Mouse (Mus musculus): ENCODE data around the gene Alox12e. TPM values are rescaled to one million over a fixed set of nuclear protein-coding genes. Genes with fewer than 3 reads are reported as not detected.
"Not testable (repeated sequence)": the region's sequence is repeated elsewhere in the genome, so short reads cannot be mapped to it uniquely, and the experiment has no call there.

Alox12e gene
- polyA plus RNA-seq (2015; fragmentation: Nextera tagmentation; extraction: Ambion mirVana): not detected in 2 replicates

DNA sequence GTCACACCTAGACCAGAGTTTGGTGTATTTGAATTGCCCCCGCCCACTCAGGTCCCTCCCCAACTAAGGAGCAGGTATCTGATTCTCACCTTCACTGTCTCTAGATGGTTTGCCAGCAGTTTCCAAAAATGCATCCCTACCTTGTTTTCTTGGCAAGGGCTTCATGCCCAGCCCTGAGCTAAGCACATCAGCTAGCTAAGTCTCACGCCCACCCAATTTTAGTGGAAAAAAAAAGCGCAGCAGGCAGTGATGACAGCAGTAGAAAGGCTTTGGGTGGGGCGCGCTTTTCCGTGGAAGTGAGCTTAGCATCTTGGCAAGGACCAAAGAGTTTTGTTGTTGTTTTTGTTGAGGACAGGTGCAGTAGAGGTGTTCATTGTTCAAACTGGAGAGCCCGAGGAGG, at the start of gene Alox12e:
Alox12e (minus strand) TSS at position 101 of the 400 bp plus-strand sequence.
- H3K9ac ChIP-seq (replicated peaks; ENCODE audit: low read depth, low read length): no peak within 1 kb of the TSS
- no peaks in the 10 kb centered on the region for H3K36me3 ChIP-seq (ENCODE audit: control insufficient read depth, insufficient read depth)
- H3K27me3 ChIP-seq (replicated peaks; ENCODE audit: control insufficient read depth, insufficient read depth, low read length): peaks cover 21% of the 10 kb centered on the region
- H3K4me1 ChIP-seq (replicated peaks; ENCODE audit: control insufficient read depth, insufficient read depth, low read length): no peaks in the 10 kb centered on the region
- no peaks in the 10 kb centered on the region for H3K9me3 ChIP-seq (ENCODE audit: control insufficient read depth, low read length)
- no peak within 1 kb of the TSS for H3K4me3 ChIP-seq (replicated peaks; ENCODE audit: low read length)
- no peak for ATAC-seq
- WGBS: 24% methylated on average over 7 of the region's 7 CpGs
- no peak within 1 kb of the TSS for H3K27ac ChIP-seq (ENCODE audit: low read length)
- no peak within 1 kb of the TSS for H3K4me2 ChIP-seq (ENCODE audit: low read length)

DNA sequence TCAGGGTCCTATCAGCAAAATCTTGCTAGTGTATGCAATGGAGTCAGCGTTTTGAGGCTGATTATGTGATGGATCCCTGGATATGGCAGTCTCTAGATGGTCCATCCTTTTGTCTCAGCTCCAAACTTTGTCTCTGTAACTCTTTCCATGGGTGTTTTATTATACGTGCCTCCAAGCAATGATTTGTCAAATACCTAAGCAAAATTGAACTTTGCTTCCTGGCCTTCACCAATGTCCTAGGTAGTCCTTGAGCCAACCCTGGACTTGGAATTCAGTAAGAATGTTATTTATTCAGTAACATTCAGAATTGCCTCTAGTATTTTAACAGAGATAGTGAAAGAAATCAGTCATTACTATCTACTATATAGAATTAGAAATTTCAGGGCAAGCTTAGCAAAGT, 46.2 kb upstream of the Alox12e start:
- H3K4me2 ChIP-seq (ENCODE audit: low read length); H3K4me3 ChIP-seq (replicated peaks; ENCODE audit: low read length); H3K27me3 ChIP-seq (replicated peaks; ENCODE audit: control insufficient read depth, insufficient read depth, low read length); H3K9me3 ChIP-seq (ENCODE audit: control insufficient read depth, low read length); H3K27ac ChIP-seq (ENCODE audit: low read length); H3K9ac ChIP-seq (replicated peaks; ENCODE audit: low read depth, low read length); H3K36me3 ChIP-seq (ENCODE audit: control insufficient read depth, insufficient read depth); ATAC-seq; H3K4me1 ChIP-seq (replicated peaks; ENCODE audit: control insufficient read depth, insufficient read depth, low read length): not testable (repeated sequence)
- WGBS: 75% methylated on average over 2 of the region's 2 CpGs

DNA sequence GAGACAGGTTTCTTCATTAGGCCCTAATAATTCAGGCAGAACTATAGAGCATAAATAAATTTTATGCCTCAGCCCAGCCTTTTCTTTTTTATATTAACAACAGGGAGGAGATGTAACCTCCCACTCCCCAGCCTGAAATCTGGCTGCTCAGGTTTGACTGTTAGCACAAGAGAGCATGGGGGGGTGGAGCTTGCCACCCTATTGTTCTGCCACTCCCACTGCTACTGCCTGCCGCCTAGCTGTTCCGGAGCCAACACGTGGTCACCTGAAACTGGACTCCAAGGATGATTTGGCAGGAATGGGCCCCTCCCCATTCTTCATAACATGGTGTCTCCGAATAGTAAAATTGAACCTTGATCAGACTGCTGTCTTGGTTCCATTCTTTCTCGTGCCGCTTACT, 45.3 kb upstream of the Alox12e start:
- not testable (repeated sequence) for ATAC-seq; H3K9me3 ChIP-seq (ENCODE audit: control insufficient read depth, low read length); H3K9ac ChIP-seq (replicated peaks; ENCODE audit: low read depth, low read length); H3K4me3 ChIP-seq (replicated peaks; ENCODE audit: low read length); H3K4me2 ChIP-seq (ENCODE audit: low read length); H3K27ac ChIP-seq (ENCODE audit: low read length); H3K27me3 ChIP-seq (replicated peaks; ENCODE audit: control insufficient read depth, insufficient read depth, low read length); H3K36me3 ChIP-seq (ENCODE audit: control insufficient read depth, insufficient read depth); H3K4me1 ChIP-seq (replicated peaks; ENCODE audit: control insufficient read depth, insufficient read depth, low read length)
- 84% methylated on average over 6 of the region's 6 CpGs for WGBS

DNA sequence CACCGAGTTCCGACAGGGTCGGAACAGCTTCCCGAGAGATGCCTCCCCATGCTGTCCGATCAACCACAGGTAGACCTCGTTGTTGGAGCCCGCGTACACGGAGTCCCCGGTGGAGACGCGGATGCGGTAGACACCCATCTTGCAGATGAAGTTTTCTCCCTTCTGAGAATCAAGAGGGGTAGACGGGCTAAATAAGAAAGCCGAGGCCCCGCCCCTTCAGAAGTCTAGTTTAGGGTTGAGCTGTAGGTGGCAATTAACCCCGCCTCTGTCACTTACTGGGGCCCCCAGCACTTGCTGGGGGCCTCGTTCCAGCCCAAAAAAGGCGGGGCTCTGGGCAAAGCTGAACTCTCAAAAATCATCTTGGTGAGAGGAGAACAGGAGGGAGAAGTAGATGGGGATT, 29.4 kb upstream of the Alox12e start, which contains the start of gene Alox15:
Alox15 (minus strand) TSS at position 164 of the 400 bp plus-strand sequence.
- Histone ChIP-seq H3K27me3 (replicated peaks; ENCODE audit: control insufficient read depth, insufficient read depth, low read length) (peaks cover 25% of the 10 kb centered on the region), H3K4me1 (replicated peaks; ENCODE audit: control insufficient read depth, insufficient read depth, low read length) (peaks cover 9% of the 10 kb centered on the region), H3K27ac (ENCODE audit: low read length) (no peak within 1 kb of the TSS), H3K9ac (replicated peaks; ENCODE audit: low read depth, low read length) (no peak within 1 kb of the TSS), H3K4me2 (ENCODE audit: low read length) (peak within 1 kb of the TSS; percentile 47), H3K36me3 (ENCODE audit: control insufficient read depth, insufficient read depth) (no peaks in the 10 kb centered on the region), H3K9me3 (ENCODE audit: control insufficient read depth, low read length) (no peaks in the 10 kb centered on the region), H3K4me3 (replicated peaks; ENCODE audit: low read length) (peak within 1 kb of the TSS; percentile 16)
- WGBS: under 1% methylated on average over 19 of the region's 19 CpGs
- ATAC-seq: no peak

DNA sequence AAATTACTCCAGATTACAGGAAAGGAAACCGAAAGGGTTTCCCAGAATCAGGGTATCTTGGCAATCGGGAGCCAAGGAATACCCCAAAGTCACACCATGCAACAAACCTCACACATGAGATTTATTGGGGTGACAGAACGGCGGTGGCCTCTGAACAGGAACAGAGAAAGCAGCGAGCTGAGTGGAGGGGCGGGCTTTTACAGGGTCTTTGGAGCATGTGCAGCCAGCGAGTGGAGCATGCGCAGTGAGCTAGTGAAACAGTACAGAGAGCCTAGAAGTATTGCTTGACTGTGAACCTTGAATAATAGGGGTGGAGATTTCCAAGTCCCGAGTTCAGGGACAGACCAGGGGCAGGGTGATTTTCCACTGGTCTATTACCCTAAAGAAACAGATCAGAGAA, 26.2 kb upstream of the Alox12e start:
- Histone ChIP-seq H3K9ac (replicated peaks; ENCODE audit: low read depth, low read length) (no peak overlapping the region), H3K36me3 (ENCODE audit: control insufficient read depth, insufficient read depth) (no peaks in the 10 kb centered on the region), H3K9me3 (ENCODE audit: control insufficient read depth, low read length) (no peaks in the 10 kb centered on the region), H3K4me1 (replicated peaks; ENCODE audit: control insufficient read depth, insufficient read depth, low read length) (peaks cover 9% of the 10 kb centered on the region), H3K27me3 (replicated peaks; ENCODE audit: control insufficient read depth, insufficient read depth, low read length) (peaks cover 27% of the 10 kb centered on the region), H3K27ac (ENCODE audit: low read length) (no peak overlapping the region), H3K4me3 (replicated peaks; ENCODE audit: low read length) (no peak overlapping the region), H3K4me2 (ENCODE audit: low read length) (no peak overlapping the region)
- no peak for ATAC-seq
- WGBS: 85% methylated on average over 9 of the region's 9 CpGs

DNA sequence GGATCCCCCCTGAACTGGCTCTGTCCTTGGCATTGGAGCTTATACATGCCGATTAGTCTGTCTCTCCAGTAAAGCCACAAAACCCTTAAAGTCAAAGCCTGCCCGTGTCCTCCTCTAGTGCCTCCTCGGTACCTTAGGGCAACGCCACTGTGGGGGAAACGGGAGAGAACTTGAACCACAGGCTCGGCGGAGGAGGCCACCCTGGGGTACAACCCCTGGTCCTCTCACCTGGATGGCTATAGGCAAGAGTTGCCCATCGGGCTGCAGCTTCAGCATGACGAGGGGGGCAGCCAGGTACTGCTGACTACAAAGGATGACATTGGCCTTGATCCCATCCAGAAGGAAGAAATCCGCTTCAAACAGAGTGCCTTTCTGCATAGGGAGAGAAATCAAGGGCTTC, 25.4 kb upstream of the Alox12e start:
- ATAC-seq: no peak
- Histone ChIP-seq H3K9ac (replicated peaks; ENCODE audit: low read depth, low read length) (no peak overlapping the region), H3K27ac (ENCODE audit: low read length) (no peak overlapping the region), H3K9me3 (ENCODE audit: control insufficient read depth, low read length) (no peaks in the 10 kb centered on the region), H3K27me3 (replicated peaks; ENCODE audit: control insufficient read depth, insufficient read depth, low read length) (peaks cover 20% of the 10 kb centered on the region), H3K36me3 (ENCODE audit: control insufficient read depth, insufficient read depth) (no peaks in the 10 kb centered on the region), H3K4me1 (replicated peaks; ENCODE audit: control insufficient read depth, insufficient read depth, low read length) (peaks cover 9% of the 10 kb centered on the region), H3K4me3 (replicated peaks; ENCODE audit: low read length) (no peak overlapping the region), H3K4me2 (ENCODE audit: low read length) (no peak overlapping the region)
- 83% methylated on average over 10 of the region's 10 CpGs for WGBS

DNA sequence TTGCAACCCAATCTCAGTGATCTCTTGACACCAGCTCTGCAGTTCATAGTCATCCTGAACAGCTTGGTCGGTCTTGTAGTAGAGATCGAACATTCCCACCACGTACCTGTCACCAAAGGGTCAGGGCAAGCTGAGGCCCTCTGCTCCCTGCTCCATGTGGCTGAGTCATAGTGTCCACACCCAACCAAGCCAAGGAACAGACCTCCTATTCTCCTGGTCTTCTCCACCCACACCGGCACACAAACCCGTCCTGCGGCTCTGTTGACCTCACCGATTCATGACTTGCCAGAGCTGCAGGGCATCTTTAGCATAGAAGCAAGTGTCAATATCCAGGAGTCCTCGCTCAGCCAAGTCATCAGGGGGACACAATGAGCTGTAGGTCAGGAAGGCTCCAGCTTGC, 23.1 kb upstream of the Alox12e start:
- 0 out of 2 replicates have a peak, but pooled peaks cover 7% of the 10 kb centered on the region for H3K27me3 ChIP-seq (replicated peaks; ENCODE audit: control insufficient read depth, insufficient read depth, low read length)
- ATAC-seq: no peak
- no peaks in the 10 kb centered on the region for H3K9me3 ChIP-seq (ENCODE audit: control insufficient read depth, low read length)
- H3K27ac ChIP-seq (ENCODE audit: low read length): no peak overlapping the region
- H3K9ac ChIP-seq (replicated peaks; ENCODE audit: low read depth, low read length): no peak overlapping the region
- H3K36me3 ChIP-seq (ENCODE audit: control insufficient read depth, insufficient read depth): no peaks in the 10 kb centered on the region
- H3K4me2 ChIP-seq (ENCODE audit: low read length): no peak overlapping the region
- WGBS: 97% methylated on average over 8 of the region's 8 CpGs
- no peak overlapping the region for H3K4me3 ChIP-seq (replicated peaks; ENCODE audit: low read length)
- no peaks in the 10 kb centered on the region for H3K4me1 ChIP-seq (replicated peaks; ENCODE audit: control insufficient read depth, insufficient read depth, low read length)

DNA sequence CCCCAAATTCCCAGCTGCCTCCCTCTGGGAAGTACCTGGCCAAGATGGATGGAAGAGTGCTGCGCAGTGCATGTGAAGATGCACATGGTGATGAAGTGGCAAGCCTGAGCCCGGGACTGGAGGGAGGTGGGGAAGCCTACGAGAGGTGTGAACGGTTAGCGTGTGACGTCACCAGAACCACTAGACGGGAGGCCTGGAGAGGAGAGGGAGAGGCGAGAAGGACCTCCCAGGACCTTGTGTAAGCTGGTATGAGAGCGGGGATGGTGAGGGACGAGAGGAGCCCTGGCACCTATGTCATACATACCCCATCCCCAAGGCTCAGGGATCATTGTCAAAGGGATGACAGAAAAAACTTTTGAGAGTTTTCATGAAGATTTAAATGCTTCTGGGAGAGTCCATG, 22.6 kb upstream of the Alox12e start:
- Histone ChIP-seq H3K4me3 (replicated peaks; ENCODE audit: low read length) (no peak overlapping the region), H3K9ac (replicated peaks; ENCODE audit: low read depth, low read length) (no peak overlapping the region), H3K27me3 (replicated peaks; ENCODE audit: control insufficient read depth, insufficient read depth, low read length) (0 out of 2 replicates have a peak, but pooled peaks cover 7% of the 10 kb centered on the region), H3K36me3 (ENCODE audit: control insufficient read depth, insufficient read depth) (no peaks in the 10 kb centered on the region), H3K4me2 (ENCODE audit: low read length) (no peak overlapping the region), H3K27ac (ENCODE audit: low read length) (no peak overlapping the region), H3K9me3 (ENCODE audit: control insufficient read depth, low read length) (no peaks in the 10 kb centered on the region), H3K4me1 (replicated peaks; ENCODE audit: control insufficient read depth, insufficient read depth, low read length) (no peaks in the 10 kb centered on the region)
- 86% methylated on average over 10 of the region's 10 CpGs for WGBS
- ATAC-seq: no peak

DNA sequence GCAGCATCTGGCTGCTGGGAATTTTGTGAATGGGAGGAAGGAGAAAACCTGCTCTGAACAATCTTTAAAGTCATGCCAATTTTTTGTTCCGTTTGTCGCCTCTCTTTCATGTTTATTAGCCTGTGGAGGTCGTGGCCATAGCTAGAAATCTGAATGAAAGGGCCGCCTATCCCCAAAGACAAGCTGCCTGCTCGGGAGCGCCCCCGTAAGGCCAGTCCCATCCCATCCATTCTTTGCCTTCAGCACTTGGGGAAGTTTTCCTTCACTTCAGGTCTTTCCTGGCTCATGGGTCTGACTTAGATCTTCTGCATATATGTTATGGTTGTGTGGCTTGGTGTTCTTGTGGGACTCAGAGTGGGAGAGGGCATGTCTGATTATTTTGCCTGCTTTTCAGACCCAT, 17.1 kb upstream of the Alox12e start:
- Histone ChIP-seq H3K9ac (replicated peaks; ENCODE audit: low read depth, low read length) (no peak overlapping the region), H3K4me3 (replicated peaks; ENCODE audit: low read length) (no peak overlapping the region), H3K27ac (ENCODE audit: low read length) (no peak overlapping the region), H3K4me1 (replicated peaks; ENCODE audit: control insufficient read depth, insufficient read depth, low read length) (no peaks in the 10 kb centered on the region), H3K36me3 (ENCODE audit: control insufficient read depth, insufficient read depth) (no peaks in the 10 kb centered on the region), H3K9me3 (ENCODE audit: control insufficient read depth, low read length) (no peaks in the 10 kb centered on the region), H3K4me2 (ENCODE audit: low read length) (no peak overlapping the region), H3K27me3 (replicated peaks; ENCODE audit: control insufficient read depth, insufficient read depth, low read length) (no peaks in the 10 kb centered on the region)
- WGBS: 28% methylated on average over 7 of the region's 7 CpGs
- ATAC-seq: no peak

DNA sequence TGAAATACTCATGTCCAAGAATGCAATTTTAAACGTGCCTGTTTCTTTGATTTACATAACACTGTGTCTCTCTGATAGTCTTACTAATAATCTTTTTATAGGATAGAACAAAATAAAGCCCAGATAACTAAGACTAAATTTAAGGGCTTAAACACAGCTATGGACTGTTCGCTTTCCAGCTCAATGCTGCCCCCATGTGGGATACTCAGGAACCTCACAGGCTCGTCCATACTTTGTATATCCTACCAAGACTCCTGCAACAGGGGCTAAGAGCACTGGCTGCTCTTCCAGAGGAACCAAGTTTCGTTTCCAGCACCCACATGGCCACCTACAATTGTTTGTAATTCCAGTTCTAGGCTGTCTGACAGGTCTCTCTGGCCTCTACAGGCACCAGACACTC, 12.0 kb upstream of the Alox12e start:
- no peak for ATAC-seq
- WGBS: 30% methylated on average over 4 of the region's 4 CpGs
- no peak overlapping the region for H3K27ac ChIP-seq (ENCODE audit: low read length)
- H3K4me2 ChIP-seq (ENCODE audit: low read length): no peak overlapping the region
- H3K9me3 ChIP-seq (ENCODE audit: control insufficient read depth, low read length): no peaks in the 10 kb centered on the region
- H3K4me3 ChIP-seq (replicated peaks; ENCODE audit: low read length): no peak overlapping the region
- no peaks in the 10 kb centered on the region for H3K27me3 ChIP-seq (replicated peaks; ENCODE audit: control insufficient read depth, insufficient read depth, low read length)
- no peak overlapping the region for H3K9ac ChIP-seq (replicated peaks; ENCODE audit: low read depth, low read length)
- H3K36me3 ChIP-seq (ENCODE audit: control insufficient read depth, insufficient read depth): no peaks in the 10 kb centered on the region
- H3K4me1 ChIP-seq (replicated peaks; ENCODE audit: control insufficient read depth, insufficient read depth, low read length): no peaks in the 10 kb centered on the region

Measured in forebrain, embryonic 16.5 days (tissue).